Mouse (Mus musculus): Measurements from ENCODE around the gene Akt3.

The Akt3 gene

GRCm38 (mm10) chr1:177012774-177013173, 245.2 kb downstream of the Akt3 start:
- no peak for DNase-seq (ENCODE audit: extremely low spot score, low spot score)

GRCm38 (mm10) chr1:177011688-177012087, 246.3 kb downstream of the Akt3 start:
- no peak for DNase-seq (ENCODE audit: extremely low spot score, low spot score)

GRCm38 (mm10) chr1:177010607-177011302, 247.2 kb downstream of the Akt3 start:
- DNase-seq (ENCODE audit: extremely low spot score, low spot score), result peak; percentile 32

- DNase-seq (ENCODE audit: extremely low spot score, low spot score), result no peak
Measured at GRCm38 (mm10) chr1:177010041-177010440, 248.0 kb downstream of the Akt3 start.

GRCm38 (mm10) chr1:177008777-177009176, 249.2 kb downstream of the Akt3 start:
- no peak for DNase-seq (ENCODE audit: extremely low spot score, low spot score)

GRCm38 (mm10) chr1:177007405-177007804, 250.6 kb downstream of the Akt3 start:
- no peak for DNase-seq (ENCODE audit: extremely low spot score, low spot score)

- no peak for DNase-seq (ENCODE audit: extremely low spot score, low spot score)
Measured at GRCm38 (mm10) chr1:177004041-177004741, 253.8 kb downstream of the Akt3 start.

- DNase-seq (ENCODE audit: extremely low spot score, low spot score), result no peak
Measured at GRCm38 (mm10) chr1:177002951-177003350, 255.1 kb downstream of the Akt3 start.

GRCm38 (mm10) chr1:176999011-176999410, 259.0 kb downstream of the Akt3 start:
- DNase-seq (ENCODE audit: extremely low spot score, low spot score), result peak; percentile 63

- DNase-seq (ENCODE audit: extremely low spot score, low spot score), result peak; percentile 67
Measured at GRCm38 (mm10) chr1:176997711-176998689, 260.0 kb downstream of the Akt3 start.

GRCm38 (mm10) chr1:176997254-176997653, 260.7 kb downstream of the Akt3 start:
- no peak for DNase-seq (ENCODE audit: extremely low spot score, low spot score)

- peak; percentile 51 for DNase-seq (ENCODE audit: extremely low spot score, low spot score)
Measured at GRCm38 (mm10) chr1:176996630-176997201, 261.3 kb downstream of the Akt3 start.

- DNase-seq (ENCODE audit: extremely low spot score, low spot score), result no peak
Measured at GRCm38 (mm10) chr1:176996166-176996565, 261.8 kb downstream of the Akt3 start.

GRCm38 (mm10) chr1:176995419-176995775, 262.6 kb downstream of the Akt3 start:
- DNase-seq (ENCODE audit: extremely low spot score, low spot score), result no peak

GRCm38 (mm10) chr1:176994707-176995418, 263.1 kb downstream of the Akt3 start:
- peak; percentile 56 for DNase-seq (ENCODE audit: extremely low spot score, low spot score)

- DNase-seq (ENCODE audit: extremely low spot score, low spot score), result peak; percentile 50
Measured at GRCm38 (mm10) chr1:176994087-176994486, 263.9 kb downstream of the Akt3 start.

- no peak for DNase-seq (ENCODE audit: extremely low spot score, low spot score)
Measured at GRCm38 (mm10) chr1:176993141-176994010, 264.6 kb downstream of the Akt3 start.

GRCm38 (mm10) chr1:176992517-176992916, 265.5 kb downstream of the Akt3 start:
- no peak for DNase-seq (ENCODE audit: extremely low spot score, low spot score)

GRCm38 (mm10) chr1:176991473-176991872, 266.5 kb downstream of the Akt3 start:
- DNase-seq (ENCODE audit: extremely low spot score, low spot score), result no peak
